Mouse (Mus musculus): ENCODE measurements around the gene Gm1043. TPM values are rescaled to one million over a fixed set of nuclear protein-coding genes. Genes with fewer than 3 reads are reported as not detected.

Gene Gm1043
- polyA plus RNA-seq, 1 experiment, result 0.46 TPM

DNA sequence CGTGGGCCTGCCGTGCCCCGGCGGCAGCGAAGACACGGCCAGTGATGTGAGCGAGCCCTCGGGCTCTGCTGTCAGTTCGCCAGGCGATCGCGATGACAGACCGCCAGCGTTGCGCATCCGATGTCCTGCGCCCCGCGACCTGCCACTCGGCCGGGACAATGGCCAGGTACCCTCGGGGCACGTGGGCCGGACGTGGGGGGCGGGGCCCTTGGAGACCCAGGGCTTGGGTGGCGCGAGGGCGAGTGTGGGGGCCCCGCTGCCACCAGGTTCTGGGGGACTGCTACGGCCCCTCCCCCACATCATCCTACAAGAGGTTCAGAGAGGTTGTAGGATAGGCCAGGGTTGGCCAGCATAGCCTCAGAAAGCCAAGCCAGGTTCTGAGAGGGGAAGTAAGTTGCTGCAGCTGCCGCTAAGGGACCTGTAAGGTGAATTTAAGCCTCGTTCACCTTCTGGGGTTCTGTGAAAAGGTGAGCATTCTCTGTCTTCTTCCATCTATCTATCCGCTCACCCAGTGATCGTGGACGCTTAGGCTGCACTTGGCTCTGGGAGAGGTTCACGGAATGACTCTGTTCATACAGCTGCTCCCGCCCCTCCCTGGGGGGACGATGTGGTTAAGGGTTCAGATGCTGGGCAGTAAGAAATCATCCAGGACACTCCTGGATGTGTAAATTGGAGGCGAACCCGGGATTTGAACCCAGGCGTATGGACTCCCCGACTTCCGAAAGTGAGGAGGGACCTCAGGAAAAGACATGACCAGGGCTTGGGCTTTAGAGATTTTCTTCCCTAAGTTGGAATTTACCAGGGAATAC is 157.4 kb downstream of the Gm1043 start:
- DNase-seq (ENCODE audit: low read depth), result no peak

DNA sequence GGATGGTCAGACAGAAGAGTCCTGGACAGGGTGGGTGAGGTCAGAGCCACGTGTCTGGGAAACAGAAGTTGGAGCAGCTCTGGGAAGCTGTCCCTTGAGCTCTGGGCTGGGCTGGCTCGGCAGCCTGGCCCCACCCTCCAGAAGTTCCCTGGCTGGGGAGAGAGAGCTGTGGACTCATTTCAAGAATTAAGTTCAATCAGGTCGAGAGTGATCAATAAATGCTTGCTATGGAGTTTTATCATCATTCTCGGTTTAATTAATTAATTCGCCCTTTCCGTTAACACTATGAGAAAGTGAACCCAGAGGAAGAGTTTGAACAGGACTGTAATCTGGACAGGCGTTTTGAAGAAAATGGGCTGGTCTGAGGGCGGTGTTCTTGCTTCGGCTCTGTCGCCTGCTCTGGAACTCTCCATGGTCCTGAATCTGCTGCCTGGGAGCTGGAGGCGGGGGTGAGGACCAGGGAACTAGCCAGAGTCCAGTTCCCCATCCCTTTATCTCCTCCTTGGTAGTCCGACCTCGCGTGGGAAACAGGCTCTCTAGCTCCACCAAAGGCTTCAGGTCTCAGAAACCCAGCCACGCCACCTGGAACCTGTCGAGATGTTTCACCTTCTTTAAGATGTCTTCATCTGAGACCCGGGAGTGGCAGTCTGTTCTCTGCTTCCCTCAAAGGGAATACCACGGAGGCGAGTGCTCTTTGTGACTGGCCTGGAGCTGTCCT is 158.2 kb downstream of the Gm1043 start:
- DNase-seq (ENCODE audit: low read depth), result no peak

DNA sequence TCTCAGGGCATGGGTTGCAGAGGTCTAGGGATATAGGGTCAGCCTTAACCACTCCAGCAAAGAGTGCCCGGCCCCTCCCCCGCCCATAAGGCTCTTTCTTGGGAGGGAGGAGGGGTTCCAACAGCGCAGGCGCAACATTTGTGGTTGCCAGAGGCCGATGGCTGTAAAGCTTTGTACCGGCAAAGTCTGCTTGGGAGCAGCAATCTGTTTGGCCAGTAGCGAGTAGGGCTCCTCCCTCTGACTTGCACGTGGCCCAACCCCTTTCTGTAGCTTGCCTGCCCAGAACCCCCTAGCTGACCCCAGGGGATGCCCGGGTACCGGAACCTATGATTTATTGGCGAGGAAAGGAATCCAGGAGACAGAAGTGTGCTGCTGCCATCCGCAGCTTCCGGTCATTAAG is 159.0 kb downstream of the Gm1043 start:
- no peak for DNase-seq (ENCODE audit: low read depth)

DNA sequence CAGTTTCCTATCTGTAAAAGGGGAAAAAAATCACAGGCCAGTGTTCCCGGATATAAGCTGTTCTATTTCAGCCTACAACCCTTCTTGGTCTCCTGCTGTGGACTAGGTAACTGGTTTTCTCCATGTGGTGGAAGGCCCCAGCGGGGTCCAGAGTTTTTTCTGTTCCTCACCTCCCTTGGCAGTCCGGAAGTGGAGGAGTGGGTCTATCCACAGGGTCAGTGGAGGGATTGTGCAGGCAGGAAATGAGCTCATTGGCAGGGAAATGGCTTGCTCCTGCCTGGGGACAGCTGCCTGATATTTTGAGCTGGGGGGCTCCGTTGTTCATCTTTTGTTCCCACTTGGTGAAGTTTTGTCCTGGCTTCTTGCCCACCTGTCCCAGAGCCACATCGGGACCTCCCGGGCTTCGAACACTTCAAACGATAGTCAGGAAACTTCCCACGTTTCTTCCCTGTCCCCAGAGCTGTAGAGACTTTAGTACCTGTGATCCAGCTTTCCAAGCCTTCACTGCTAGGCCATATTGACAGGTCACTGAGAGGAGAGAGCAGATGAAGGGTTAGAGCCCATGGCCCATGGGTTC is 159.6 kb downstream of the Gm1043 start:
- no peak for DNase-seq (ENCODE audit: low read depth)

DNA sequence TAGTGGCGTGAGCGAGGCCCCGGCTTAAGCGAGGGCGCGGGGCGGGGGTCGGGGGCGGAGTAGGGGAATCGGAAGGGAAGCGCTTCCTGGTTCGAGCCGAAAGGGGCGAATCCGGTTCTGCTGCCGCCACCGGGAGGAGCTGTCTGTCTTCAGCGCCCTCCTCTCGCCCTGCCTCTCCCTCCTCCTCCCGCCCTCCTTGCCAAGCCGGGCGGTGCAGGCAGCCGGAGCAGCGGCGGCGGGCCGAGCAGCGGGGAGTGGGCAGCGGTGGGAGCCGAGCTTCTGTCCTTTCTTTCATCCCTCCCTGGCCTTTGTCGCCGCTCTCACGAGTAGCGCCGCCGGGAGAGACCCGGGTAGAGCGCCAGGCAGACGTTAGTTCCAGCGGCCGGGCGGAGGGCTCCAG is 160.5 kb downstream of the Gm1043 start:
- no peak for DNase-seq (ENCODE audit: low read depth)

DNA sequence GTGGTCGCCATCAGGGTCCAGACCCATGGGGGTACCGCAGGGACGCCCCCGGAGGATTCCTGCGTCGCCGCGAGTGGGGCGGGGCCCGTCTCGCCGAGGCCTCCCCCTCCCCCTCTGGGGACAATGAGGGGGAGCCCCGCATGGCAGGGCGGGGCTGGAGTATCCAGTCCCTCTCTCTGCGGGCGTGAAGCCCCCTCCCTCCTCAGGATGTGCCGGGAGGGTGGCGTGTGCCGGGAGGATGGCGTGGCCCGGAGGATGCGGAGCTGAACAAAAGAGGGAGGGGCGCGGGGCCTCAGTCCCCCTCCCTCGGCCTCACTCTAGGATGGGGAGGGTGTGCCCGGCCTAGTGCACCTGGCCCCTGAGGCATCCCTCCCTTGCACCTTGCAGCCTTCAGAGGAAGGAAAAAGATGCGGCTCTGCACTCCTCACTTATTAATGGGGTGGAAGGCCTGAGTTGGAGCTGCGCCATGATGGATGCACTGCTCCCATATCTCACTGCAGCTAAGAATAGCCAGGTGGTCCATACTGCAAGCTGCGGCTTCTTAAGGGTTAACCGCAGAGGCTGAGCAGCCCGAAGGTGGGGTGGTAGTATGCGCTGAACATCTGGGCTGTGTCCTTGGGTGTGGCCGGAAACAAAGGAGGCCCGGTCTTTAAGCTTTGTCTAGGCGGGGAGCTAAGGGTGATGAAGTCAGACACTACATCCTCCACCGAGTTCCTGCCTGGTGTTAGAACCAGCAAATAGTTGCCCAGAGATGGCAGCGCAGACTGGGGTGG is 161.2 kb downstream of the Gm1043 start:
- DNase-seq (ENCODE audit: low read depth), result no peak

DNA sequence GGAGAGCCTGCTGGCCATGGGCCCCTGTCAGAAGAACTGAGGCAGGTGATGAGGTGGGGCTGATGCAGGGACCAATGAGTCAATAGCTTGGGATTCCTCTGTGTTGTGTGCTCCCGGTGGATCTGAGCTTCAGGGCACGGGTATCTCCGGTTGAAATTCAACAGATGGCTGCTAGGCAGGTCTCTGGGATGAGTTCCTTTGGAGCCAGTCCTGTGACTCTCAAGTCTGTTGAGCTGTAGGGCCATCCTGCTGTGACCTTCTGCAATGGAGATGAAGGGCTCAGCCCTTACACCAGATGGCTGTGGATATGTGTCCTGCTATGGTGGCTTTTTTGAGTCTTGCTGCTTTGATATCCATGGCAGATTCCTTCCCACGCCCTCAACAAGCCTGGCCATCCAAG is 162.3 kb downstream of the Gm1043 start:
- DNase-seq (ENCODE audit: low read depth), result no peak

DNA sequence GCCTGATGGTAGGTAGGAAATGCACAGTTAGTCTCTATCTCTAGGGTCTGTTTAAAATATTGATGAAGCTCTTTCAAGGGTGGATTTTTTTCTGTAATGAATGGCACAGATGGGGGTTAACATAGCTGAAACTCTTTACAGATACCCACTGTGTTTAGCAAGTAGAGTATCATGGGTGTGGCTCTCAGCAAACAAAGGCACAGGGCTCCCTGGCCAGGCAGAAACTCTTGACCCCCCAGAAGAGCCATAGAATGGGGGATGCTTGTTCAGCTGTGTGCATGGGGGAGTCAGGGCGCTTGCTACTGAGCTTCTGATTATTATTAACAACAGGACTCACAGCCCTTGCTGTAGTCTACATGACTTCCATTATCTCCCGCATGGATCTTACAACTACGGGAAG is 163.7 kb downstream of the Gm1043 start:
- no peak for DNase-seq (ENCODE audit: low read depth)

DNA sequence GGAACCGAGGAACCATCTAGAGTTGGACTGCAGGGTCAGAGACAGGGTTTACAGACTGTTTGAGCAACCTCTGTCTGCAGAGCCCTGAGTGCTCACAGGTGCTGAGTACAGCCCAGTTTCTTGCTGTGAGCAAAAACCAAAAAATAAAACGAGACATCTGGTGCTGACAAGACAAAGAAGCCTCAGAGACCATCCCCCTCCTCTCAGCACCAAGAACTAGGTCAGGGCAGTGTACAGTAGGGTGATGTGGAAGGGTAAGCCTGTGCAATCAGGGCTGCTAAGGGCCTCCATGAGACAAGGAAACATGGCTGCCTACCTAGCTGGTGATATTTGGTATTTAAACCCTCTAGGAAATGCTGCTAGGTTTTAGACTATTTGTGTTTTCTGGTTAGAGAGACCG is 166.4 kb downstream of the Gm1043 start:
- no peak for DNase-seq (ENCODE audit: low read depth)

DNA sequence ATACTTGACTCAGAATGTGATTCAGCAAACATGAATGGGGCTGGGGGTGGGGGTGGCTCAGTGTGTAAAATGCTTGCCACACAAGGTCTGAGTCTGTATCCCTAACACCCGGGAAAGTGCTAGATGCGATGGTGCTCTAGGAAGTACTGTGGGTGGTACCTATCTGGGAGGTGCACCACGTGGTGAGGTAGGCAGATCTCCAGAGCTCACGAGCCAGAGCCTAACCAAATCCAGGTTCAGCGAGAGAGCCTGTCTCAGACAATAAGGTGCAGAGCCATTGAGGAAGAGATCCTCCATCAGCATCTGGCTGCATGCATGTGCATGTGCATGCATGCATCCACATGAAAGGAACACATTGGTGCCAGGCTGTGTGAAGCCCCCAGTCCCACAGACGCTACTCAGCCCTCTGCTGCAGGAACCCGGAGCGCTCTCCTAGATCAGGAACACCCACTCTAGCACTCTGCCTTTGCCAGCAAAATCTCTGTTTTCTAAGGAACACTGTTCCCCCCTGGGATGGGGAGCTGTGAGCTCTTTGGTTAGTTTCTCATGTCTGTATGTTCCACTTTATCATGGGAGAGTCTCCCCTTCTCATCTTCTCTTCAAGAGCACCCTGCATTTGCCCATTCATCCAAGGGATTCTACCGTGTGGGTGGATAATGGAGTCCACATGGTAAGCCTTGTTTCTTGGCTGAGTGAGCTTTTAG is 167.1 kb downstream of the Gm1043 start:
- DNase-seq (ENCODE audit: low read depth), result no peak

DNA sequence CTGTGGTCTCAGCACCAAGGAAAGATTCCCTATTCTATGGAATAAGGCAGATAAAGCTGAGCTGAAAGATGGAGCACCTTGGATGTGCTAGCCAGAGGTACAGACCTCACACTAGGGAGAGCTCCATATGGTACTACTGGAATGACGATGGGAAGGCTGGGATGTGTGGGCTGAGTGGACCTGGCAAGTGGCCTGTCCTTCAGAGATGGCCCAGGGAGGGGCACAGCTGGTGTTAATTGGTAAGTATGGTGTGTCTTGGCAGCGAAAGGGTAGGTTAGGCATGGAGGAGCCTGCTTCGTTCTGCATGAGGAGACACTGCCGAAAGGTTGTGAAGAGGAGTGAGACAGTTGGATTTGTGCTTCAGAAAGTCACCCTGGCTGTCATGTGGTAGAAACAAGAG is 169.4 kb downstream of the Gm1043 start:
- no peak for DNase-seq (ENCODE audit: low read depth)

DNA sequence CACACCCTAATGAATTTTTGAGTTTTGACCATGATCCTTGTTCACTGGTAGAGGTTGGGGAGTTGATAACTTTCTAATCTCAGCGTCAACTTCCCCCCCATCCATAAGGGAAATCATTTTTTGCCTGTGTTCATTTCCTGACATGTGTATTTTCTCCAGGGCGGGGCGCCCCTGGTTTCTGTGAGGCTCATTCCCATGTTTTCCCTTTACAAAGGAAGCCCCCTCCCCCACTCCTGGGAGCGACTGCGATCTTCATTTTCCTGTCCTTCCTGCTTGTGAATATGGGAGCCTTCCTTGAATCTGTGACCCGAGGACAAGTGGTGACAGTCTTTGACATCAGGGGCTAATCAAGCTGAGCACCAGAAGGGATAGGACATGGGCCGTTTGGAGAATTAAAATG is 171.7 kb downstream of the Gm1043 start:
- DNase-seq (ENCODE audit: low read depth), result no peak

DNA sequence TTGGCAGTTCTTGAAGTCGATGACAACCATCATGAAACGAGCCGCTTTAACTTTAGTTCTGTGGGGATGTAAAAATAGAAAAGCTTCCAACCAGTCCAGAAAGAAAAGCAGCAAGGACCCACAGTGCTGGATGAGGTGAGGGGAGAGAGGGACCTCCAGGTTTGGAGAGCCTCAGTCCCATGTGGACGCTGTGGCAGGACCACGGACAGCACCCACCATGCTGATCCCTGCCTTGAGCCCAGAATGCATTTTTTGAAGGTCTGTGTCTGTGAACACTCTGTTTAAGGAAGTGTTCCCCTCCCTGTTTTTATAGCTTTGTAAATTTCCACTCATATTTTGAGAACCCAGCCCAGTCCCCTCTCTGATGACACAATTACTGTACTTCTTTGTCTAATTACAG is 172.1 kb downstream of the Gm1043 start:
- no peak for DNase-seq (ENCODE audit: low read depth)

DNA sequence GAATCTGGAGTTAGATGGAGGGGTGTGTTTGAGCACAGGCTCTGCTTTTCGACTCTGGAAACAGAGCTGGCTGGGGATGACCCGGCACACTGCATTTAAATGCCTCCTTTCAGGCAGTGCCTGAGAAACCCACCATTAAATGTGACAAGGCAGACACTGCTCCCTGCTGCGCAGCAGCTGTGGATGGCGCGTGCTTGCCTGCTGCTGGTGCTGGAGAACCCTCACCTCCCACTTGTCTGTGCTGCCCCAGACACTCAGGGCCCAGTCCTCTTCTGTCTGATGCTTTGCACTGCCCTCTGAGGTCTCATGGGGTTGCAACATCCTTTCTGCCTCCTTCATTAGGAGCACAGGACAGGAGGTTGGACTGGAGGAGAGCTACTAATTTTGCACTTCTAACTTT is 176.6 kb downstream of the Gm1043 start:
- no peak for DNase-seq (ENCODE audit: low read depth)

DNA sequence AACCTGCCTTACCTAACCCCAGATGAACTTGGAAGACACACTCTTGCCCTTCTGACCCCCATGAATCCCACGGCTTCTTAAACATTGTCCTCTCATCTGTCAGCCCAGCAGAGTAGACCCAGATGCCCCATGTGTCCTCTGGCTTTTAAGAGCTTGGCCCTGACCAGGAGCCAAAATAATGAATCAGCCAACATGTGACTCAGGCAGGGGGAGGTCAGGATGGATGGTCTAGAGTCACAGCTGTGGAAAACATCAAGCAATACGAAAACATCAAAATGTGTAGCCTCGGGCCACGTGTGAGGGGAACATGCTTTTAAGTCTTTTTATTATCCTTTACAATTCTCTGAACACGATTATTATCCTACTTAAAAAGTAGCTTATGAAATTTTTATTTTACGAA is 178.6 kb downstream of the Gm1043 start:
- no peak for DNase-seq (ENCODE audit: low read depth)

Other genes starting within 250 kb of the Gm1043 start
- gene Ppp2r2c, start 216.9 kb upstream of the Gm1043 start, polyA plus RNA-seq (2012; rRNA removed), result 1.1 and 1.9 TPM in 2 replicates
- gene Wfs1, start 96.2 kb upstream of the Gm1043 start, polyA plus RNA-seq (2012; rRNA removed), result 26.5 and 41.3 TPM in 2 replicates
- gene Crmp1, start 156.6 kb downstream of the Gm1043 start, polyA plus RNA-seq (2012; rRNA removed), result 0.14 and 0.30 TPM in 2 replicates